Mouse (Mus musculus): ENCODE results near the gene Coro2a.
"Not testable (repeated sequence)": the region's sequence is repeated elsewhere in the genome, so short reads cannot be mapped to it uniquely, and the experiment has no call there.

Gene Coro2a

GRCm38 (mm10) chr4:46601844-46602423 is at the start of gene Coro2a:
Gene Coro2a, minus strand, starts transcription at chr4:46602202.
- peak; percentile 90 for DNase-seq

- DNase-seq = peak; percentile 93
These were observed 48.2 kb upstream of the Coro2a start, which contains the start of gene Tbc1d2 for GRCm38 (mm10) chr4:46650086-46650753. Gene Tbc1d2, minus strand, starts transcription at chr4:46650209.

- no peak for DNase-seq
These were observed 47.2 kb upstream of the Coro2a start for GRCm38 (mm10) chr4:46649161-46649560.

- DNase-seq = no peak
These were observed 41.7 kb upstream of the Coro2a start for GRCm38 (mm10) chr4:46643676-46644112.

- no peak for DNase-seq
These were observed 41.1 kb upstream of the Coro2a start for GRCm38 (mm10) chr4:46642924-46643675.

- DNase-seq = no peak
These were observed 39.3 kb upstream of the Coro2a start for GRCm38 (mm10) chr4:46641283-46641682.

GRCm38 (mm10) chr4:46639866-46640265 is 37.9 kb upstream of the Coro2a start:
- DNase-seq = no peak

- DNase-seq = not testable (repeated sequence)
These were observed 35.2 kb upstream of the Coro2a start for GRCm38 (mm10) chr4:46637250-46637649.

- DNase-seq = no peak
These were observed 33.9 kb upstream of the Coro2a start for GRCm38 (mm10) chr4:46635702-46636430.

GRCm38 (mm10) chr4:46634881-46635280 is 32.9 kb upstream of the Coro2a start:
- DNase-seq = no peak

GRCm38 (mm10) chr4:46633565-46633964 is 31.6 kb upstream of the Coro2a start:
- not testable (repeated sequence) for DNase-seq

GRCm38 (mm10) chr4:46632465-46632864 is 30.5 kb upstream of the Coro2a start:
- no peak for DNase-seq

- no peak for DNase-seq
These were observed 28.4 kb upstream of the Coro2a start for GRCm38 (mm10) chr4:46630390-46630789.

GRCm38 (mm10) chr4:46628873-46629272 is 26.9 kb upstream of the Coro2a start:
- no peak for DNase-seq

GRCm38 (mm10) chr4:46628081-46628480 is 26.1 kb upstream of the Coro2a start:
- DNase-seq = no peak

GRCm38 (mm10) chr4:46625101-46625500 is 23.1 kb upstream of the Coro2a start:
- peak; percentile 86 for DNase-seq

- DNase-seq = no peak
These were observed 21.0 kb upstream of the Coro2a start for GRCm38 (mm10) chr4:46623007-46623406.

GRCm38 (mm10) chr4:46620946-46621345 is 18.9 kb upstream of the Coro2a start:
- DNase-seq = no peak

- DNase-seq = no peak
These were observed 18.3 kb upstream of the Coro2a start for GRCm38 (mm10) chr4:46620330-46620729.

GRCm38 (mm10) chr4:46618196-46618817 is 16.3 kb upstream of the Coro2a start:
- no peak for DNase-seq

- DNase-seq = no peak
These were observed 15.4 kb upstream of the Coro2a start for GRCm38 (mm10) chr4:46617408-46617807.

GRCm38 (mm10) chr4:46614641-46615040 is 12.6 kb upstream of the Coro2a start:
- DNase-seq = no peak

GRCm38 (mm10) chr4:46613618-46614017 is 11.6 kb upstream of the Coro2a start:
- DNase-seq = no peak
